Mouse (Mus musculus): ENCODE data around the gene Itga10. TPM values are rescaled to one million over a fixed set of nuclear protein-coding genes. Genes with fewer than 3 reads are reported as not detected.
"Not testable (repeated sequence)": the region's sequence is repeated elsewhere in the genome, so short reads cannot be mapped to it uniquely, and the experiment has no call there.

The Itga10 gene
- polyA plus RNA-seq, 1 experiment from 2014 or later = 0.55 TPM

- Histone ChIP-seq H3K4me3 (peak overlapping the region; percentile 95), H3K9me3 (no peaks in the 10 kb centered on the region), H3K36me3 (replicated peaks) (peaks cover 30% of the 10 kb centered on the region), H3K27me3 (replicated peaks; ENCODE audit: low read depth, poor library complexity, severe bottlenecking) (peaks cover 23% of the 10 kb centered on the region), H3K27ac (replicated peaks) (peak overlapping the region; percentile 96), H3K4me1 (peaks cover 57% of the 10 kb centered on the region)
- DNase-seq (ENCODE audit: low spot score) = no peak
- WGBS = 55% methylated on average over 5 of the region's 5 CpGs
Observed at GRCm38 (mm10) chr3:96602704-96603084, 42.7 kb upstream of the Itga10 start.

DNA sequence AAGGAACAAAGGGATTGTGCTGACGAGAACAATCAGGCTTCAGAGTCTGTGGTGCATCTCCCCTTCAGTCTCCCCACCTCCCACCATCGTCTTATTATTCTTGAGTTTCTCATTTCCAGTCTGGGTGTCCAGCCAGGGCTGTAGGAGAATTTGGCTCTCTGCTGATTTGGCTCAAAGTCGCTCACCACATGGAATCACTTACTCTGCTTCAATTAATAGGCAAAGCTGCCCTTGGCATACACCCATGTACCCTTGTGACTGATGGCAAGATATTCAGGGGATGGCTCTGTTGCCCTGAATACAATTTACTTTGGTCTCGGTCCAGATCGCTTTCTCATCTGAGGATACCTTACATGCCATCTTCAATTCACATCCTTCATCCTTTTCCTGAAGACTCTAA, 42.1 kb upstream of the Itga10 start:
- WGBS = 63% methylated on average over 5 of the region's 5 CpGs
- Histone ChIP-seq H3K27ac (replicated peaks) (0 out of 2 replicates have a peak overlapping the region, but pooled peaks have one; percentile 96), H3K4me3 (peak overlapping the region; percentile 95), H3K36me3 (replicated peaks) (peaks cover 36% of the 10 kb centered on the region), H3K27me3 (replicated peaks; ENCODE audit: low read depth, poor library complexity, severe bottlenecking) (peaks cover 18% of the 10 kb centered on the region), H3K4me1 (peaks cover 51% of the 10 kb centered on the region), H3K9me3 (no peaks in the 10 kb centered on the region)
- no peak for DNase-seq (ENCODE audit: low spot score)

DNA sequence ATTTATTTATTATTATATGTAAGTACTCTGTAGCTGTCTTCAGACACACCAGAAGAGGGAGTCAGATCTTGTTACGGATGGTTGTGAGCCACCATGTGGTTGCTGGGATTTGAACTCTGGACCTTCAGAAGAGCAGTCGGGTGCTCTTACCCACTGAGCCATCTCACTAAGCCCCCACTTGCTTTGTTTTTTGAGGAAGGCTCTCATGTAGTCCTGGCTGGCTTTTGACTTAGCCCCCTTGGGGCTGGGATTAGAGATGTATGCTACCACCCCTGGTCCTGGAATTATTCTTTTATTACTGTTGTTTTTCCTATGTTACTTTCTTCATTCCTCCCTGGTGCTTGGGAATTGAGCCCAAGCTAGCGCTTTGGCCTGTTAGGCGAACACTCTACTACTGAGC, 39.4 kb upstream of the Itga10 start:
- Histone ChIP-seq H3K36me3 (replicated peaks) (peaks cover 46% of the 10 kb centered on the region), H3K4me1 (peaks cover 30% of the 10 kb centered on the region)
- H3K27me3 ChIP-seq (replicated peaks; ENCODE audit: low read depth, poor library complexity, severe bottlenecking); H3K9me3 ChIP-seq; DNase-seq (ENCODE audit: low spot score); H3K27ac ChIP-seq (replicated peaks); H3K4me3 ChIP-seq: not testable (repeated sequence)
- 91% methylated on average over 4 of the region's 4 CpGs for WGBS

DNA sequence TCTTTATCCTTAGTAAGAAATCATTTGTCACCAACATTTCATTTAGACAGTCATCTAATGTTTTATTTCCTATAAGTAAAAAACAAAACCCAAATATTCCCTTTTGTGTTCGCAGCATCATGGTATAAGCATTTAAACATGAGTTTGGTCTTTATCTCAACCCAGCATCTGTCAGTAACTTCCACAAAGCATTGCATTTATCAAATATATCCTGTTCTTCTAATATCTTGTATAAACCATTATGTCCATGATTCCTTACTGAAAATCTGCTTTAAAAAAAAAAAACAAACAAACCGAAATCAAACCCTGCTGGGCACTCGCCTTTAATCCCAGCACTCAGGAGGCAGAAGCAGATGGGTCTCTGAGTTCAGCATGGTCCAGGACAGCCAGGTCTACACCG, 38.8 kb upstream of the Itga10 start:
- peaks cover 24% of the 10 kb centered on the region for H3K4me1 ChIP-seq
- 81% methylated on average over 4 of the region's 4 CpGs for WGBS
- peaks cover 50% of the 10 kb centered on the region for H3K36me3 ChIP-seq (replicated peaks)
- no peak for DNase-seq (ENCODE audit: low spot score)
- no peaks in the 10 kb centered on the region for H3K27me3 ChIP-seq (replicated peaks; ENCODE audit: low read depth, poor library complexity, severe bottlenecking)
- no peak overlapping the region for H3K27ac ChIP-seq (replicated peaks)
- H3K4me3 ChIP-seq = no peak overlapping the region
- H3K9me3 ChIP-seq = no peaks in the 10 kb centered on the region

GRCm38 (mm10) chr3:96617941-96618340, 27.4 kb upstream of the Itga10 start:
- 80% methylated on average over 3 of the region's 3 CpGs for WGBS
- no peak overlapping the region for H3K4me3 ChIP-seq
- no peaks in the 10 kb centered on the region for H3K4me1 ChIP-seq
- peaks cover 90% of the 10 kb centered on the region for H3K36me3 ChIP-seq (replicated peaks)
- no peak overlapping the region for H3K27ac ChIP-seq (replicated peaks)
- no peaks in the 10 kb centered on the region for H3K27me3 ChIP-seq (replicated peaks; ENCODE audit: low read depth, poor library complexity, severe bottlenecking)
- no peaks in the 10 kb centered on the region for H3K9me3 ChIP-seq
- DNase-seq (ENCODE audit: low spot score) = no peak

GRCm38 (mm10) chr3:96623201-96623600, 22.2 kb upstream of the Itga10 start:
- no peak overlapping the region for H3K27ac ChIP-seq (replicated peaks)
- no peak for DNase-seq (ENCODE audit: low spot score)
- WGBS = 91% methylated on average over 4 of the region's 4 CpGs
- no peaks in the 10 kb centered on the region for H3K27me3 ChIP-seq (replicated peaks; ENCODE audit: low read depth, poor library complexity, severe bottlenecking)
- H3K4me1 ChIP-seq = no peaks in the 10 kb centered on the region
- no peak overlapping the region for H3K4me3 ChIP-seq
- H3K36me3 ChIP-seq (replicated peaks) = peaks cover 86% of the 10 kb centered on the region
- no peaks in the 10 kb centered on the region for H3K9me3 ChIP-seq

DNA sequence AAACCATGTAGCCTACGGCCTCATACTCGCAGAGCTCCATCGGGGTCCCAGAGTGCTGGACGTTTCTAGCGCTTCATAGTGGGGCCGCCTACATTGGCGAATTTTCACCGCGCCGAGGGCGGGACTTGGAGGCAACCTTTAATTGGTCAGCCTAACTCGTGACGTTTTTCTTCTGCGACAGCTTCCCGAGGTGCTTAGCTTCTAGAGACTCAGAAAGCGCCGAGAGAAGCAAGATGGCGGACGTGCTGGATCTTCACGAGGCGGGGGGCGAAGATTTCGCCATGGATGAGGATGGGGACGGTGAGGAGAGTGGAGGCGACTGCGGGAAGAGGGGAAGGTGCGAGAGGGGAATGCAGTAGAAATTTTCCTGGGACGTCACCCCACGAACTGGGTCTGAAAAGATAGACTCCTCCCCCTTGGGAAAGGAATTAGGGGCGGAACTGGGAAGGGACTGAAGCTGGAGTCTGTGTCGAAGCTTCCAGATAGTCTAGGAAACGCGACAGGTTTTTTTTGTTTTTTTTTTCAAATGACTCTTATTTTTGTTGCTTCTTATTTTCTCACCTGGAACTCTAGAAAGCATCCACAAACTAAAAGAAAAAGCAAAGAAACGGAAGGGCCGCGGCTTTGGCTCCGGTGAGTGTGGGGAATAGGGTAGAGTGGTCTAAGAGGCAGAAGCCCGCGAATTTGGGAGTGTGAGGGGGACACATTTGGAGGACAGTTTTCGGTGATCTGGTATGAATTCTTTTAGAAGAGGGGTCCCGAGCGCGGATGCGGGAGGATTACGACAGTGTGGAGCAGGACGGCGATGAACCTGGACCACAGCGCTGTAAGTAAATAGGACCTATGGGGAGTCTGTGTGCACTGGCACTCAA, 15.4 kb upstream of the Itga10 start, which contains the start of gene Rbm8a:
Gene Rbm8a, plus strand, starts transcription at position 205 of the 872 bp plus-strand sequence.
- Histone ChIP-seq H3K27ac (replicated peaks) (peak within 1 kb of the TSS; percentile 96), H3K4me3 (peak within 1 kb of the TSS; percentile 79), H3K9me3 (no peaks in the 10 kb centered on the region), H3K36me3 (replicated peaks) (peaks cover 59% of the 10 kb centered on the region), H3K27me3 (replicated peaks; ENCODE audit: low read depth, poor library complexity, severe bottlenecking) (no peaks in the 10 kb centered on the region), H3K4me1 (peaks cover 24% of the 10 kb centered on the region)
- DNase-seq (ENCODE audit: low spot score) = peak; percentile 95
- 1% methylated on average over 48 of the region's 48 CpGs for WGBS

DNA sequence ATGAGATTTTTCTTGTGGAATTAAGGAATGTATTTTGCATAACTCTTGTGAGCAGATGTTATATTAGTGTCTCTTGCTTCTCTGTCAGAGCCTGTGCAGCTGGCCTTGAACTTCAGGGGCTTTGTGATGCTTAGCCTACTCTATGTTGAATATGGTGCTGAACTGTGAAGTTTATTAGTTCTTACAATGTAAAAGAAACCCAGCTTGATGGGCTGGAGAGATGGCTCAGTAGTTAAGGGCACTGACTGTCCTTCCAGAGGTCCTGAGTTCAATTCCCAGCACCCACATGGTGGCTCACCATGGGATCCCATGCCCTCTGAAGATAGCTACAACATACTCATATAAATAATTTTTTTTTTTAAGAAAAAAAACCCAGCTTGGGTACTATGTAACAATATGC, 13.3 kb upstream of the Itga10 start:
- H3K27me3 ChIP-seq (replicated peaks; ENCODE audit: low read depth, poor library complexity, severe bottlenecking) = no peaks in the 10 kb centered on the region
- no peaks in the 10 kb centered on the region for H3K9me3 ChIP-seq
- no peak overlapping the region for H3K27ac ChIP-seq (replicated peaks)
- H3K36me3 ChIP-seq (replicated peaks) = peaks cover 42% of the 10 kb centered on the region
- H3K4me3 ChIP-seq = no peak overlapping the region
- peaks cover 41% of the 10 kb centered on the region for H3K4me1 ChIP-seq
- no peak for DNase-seq (ENCODE audit: low spot score)

DNA sequence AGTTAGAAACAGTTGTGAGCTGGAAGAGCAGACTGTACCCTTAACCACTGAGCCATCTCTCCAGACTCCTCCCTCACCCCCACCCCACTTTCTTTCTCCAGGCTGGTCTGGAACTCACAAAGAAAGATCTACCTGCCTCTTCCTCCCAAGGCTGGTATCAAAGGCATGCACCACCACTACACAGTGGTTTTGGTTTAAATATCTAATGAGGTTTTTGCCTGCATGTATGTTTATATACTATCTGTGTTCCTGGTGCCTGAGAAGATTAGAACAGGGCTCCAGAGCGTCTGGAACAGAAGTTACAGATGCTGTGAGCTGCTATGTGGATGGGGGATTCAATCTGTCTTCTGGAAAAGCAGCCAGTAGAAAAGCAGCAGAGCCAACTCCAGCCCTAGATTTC, 11.4 kb upstream of the Itga10 start:
- WGBS = 85% methylated on average over 1 of the region's 1 CpGs
- Histone ChIP-seq H3K27ac (replicated peaks) (no peak overlapping the region), H3K4me3 (no peak overlapping the region), H3K9me3 (no peaks in the 10 kb centered on the region), H3K36me3 (replicated peaks) (peaks cover 52% of the 10 kb centered on the region), H3K27me3 (replicated peaks; ENCODE audit: low read depth, poor library complexity, severe bottlenecking) (no peaks in the 10 kb centered on the region), H3K4me1 (peaks cover 42% of the 10 kb centered on the region)
- no peak for DNase-seq (ENCODE audit: low spot score)

- peak; percentile 85 for DNase-seq (ENCODE audit: low spot score)
- 2% methylated on average over 60 of the region's 60 CpGs for WGBS
- Histone ChIP-seq H3K4me1 (peaks cover 38% of the 10 kb centered on the region), H3K4me3 (peak within 1 kb of the TSS; percentile 95), H3K27me3 (replicated peaks; ENCODE audit: low read depth, poor library complexity, severe bottlenecking) (no peaks in the 10 kb centered on the region), H3K27ac (replicated peaks) (peak within 1 kb of the TSS; percentile 96), H3K9me3 (no peaks in the 10 kb centered on the region), H3K36me3 (replicated peaks) (peaks cover 64% of the 10 kb centered on the region)
Observed at GRCm38 (mm10) chr3:96634928-96635879, 10.2 kb upstream of the Itga10 start, which contains the start of the genes Pex11b and Gm42957. Gene Pex11b, plus strand, starts transcription at chr3:96635376. Gene Gm42957, plus strand, starts transcription at chr3:96635474.

DNA sequence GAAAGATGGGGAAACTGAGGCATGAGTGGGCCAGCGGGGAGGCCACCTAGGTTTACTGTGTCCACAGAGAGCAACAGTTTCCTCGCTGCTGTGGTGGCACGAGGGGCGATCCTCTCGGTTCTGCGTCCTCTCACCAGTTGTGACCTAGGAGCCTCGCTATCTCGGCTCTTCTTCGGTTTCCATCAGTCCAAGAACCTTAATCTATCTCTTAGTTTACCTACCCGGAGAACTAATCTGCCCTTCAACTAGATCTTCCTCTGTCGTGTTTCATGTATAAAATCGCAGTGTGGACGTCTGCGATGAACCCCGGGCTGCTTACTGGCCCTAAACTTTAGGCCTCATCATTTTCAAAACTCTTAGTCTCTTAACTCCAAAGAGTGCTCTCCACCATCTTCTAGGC, 9.5 kb upstream of the Itga10 start:
- Histone ChIP-seq H3K9me3 (no peaks in the 10 kb centered on the region), H3K27ac (replicated peaks) (peak overlapping the region; percentile 96), H3K27me3 (replicated peaks; ENCODE audit: low read depth, poor library complexity, severe bottlenecking) (no peaks in the 10 kb centered on the region), H3K36me3 (replicated peaks) (peaks cover 65% of the 10 kb centered on the region), H3K4me3 (peak overlapping the region; percentile 95), H3K4me1 (peaks cover 33% of the 10 kb centered on the region)
- no peak for DNase-seq (ENCODE audit: low spot score)
- WGBS = 13% methylated on average over 15 of the region's 15 CpGs

GRCm38 (mm10) chr3:96636448-96636847, 8.9 kb upstream of the Itga10 start:
- peak; percentile 11 for DNase-seq (ENCODE audit: low spot score)
- peaks cover 65% of the 10 kb centered on the region for H3K36me3 ChIP-seq (replicated peaks)
- peak overlapping the region; percentile 96 for H3K27ac ChIP-seq (replicated peaks)
- peak overlapping the region; percentile 95 for H3K4me3 ChIP-seq
- H3K27me3 ChIP-seq (replicated peaks; ENCODE audit: low read depth, poor library complexity, severe bottlenecking) = no peaks in the 10 kb centered on the region
- H3K9me3 ChIP-seq = no peaks in the 10 kb centered on the region
- 67% methylated on average over 11 of the region's 11 CpGs for WGBS
- peaks cover 28% of the 10 kb centered on the region for H3K4me1 ChIP-seq
